Mouse (Mus musculus) left cerebral cortex, postnatal 14 days (tissue): ENCODE measurements around the gene Dnaic1. TPM values are rescaled to one million over a fixed set of nuclear protein-coding genes. Genes with fewer than 3 reads are reported as not detected.

Experiments used
- DNase-seq, 2 experiments: peaks; one replicate each; pipeline ENCODE4 v3.0.0; 2021 to 2022; ENCODE audit warnings: low spot score in 2 of 2, mixed read lengths in 1 of 2
- intact Hi-C: fragments of 180-260 bp; cut with DNase I; formaldehyde crosslinking; loops from one replicate; pipeline ENCODE4 v1.15.1; 2025
- total RNA-seq, 2 experiments: library from RNA; stranded (reverse); gene quantifications; 2 replicates each; pipeline ENCODE4 v1.2.3; 2021

Gene Dnaic1
- total RNA-seq, 2 experiments from 2014 or later = 5.6 to 8.6 TPM

GRCm38 (mm10) chr4:41654217-41654616 is 84.6 kb downstream of the Dnaic1 start:
- intact Hi-C loops = loop anchor here (5.0 kb wide), 2 partner anchors 42 to 102 kb away; no protein-coding TSS in a partner anchor
- peak in 1 of 2 experiments; percentile 45 for DNase-seq

- intact Hi-C loops = no loop called here
- no peak for DNase-seq
Observed at GRCm38 (mm10) chr4:41655525-41655924, 86.0 kb downstream of the Dnaic1 start.

GRCm38 (mm10) chr4:41658566-41659384 is 89.2 kb downstream of the Dnaic1 start:
- intact Hi-C loops = no loop called here
- DNase-seq = no peak

GRCm38 (mm10) chr4:41659556-41659955 is 90.0 kb downstream of the Dnaic1 start:
- intact Hi-C loops = no loop called here
- no peak for DNase-seq

- no peak for DNase-seq
- intact Hi-C loops = no loop called here
Observed at GRCm38 (mm10) chr4:41660851-41661430, 91.4 kb downstream of the Dnaic1 start.

- DNase-seq = no peak
- intact Hi-C loops = no loop called here
Observed at GRCm38 (mm10) chr4:41662723-41663122, 93.1 kb downstream of the Dnaic1 start.

- intact Hi-C loops = no loop called here
- DNase-seq = no peak
Observed at GRCm38 (mm10) chr4:41663614-41664013, 94.0 kb downstream of the Dnaic1 start.

GRCm38 (mm10) chr4:41664533-41664932 is 95.0 kb downstream of the Dnaic1 start:
- DNase-seq = no peak
- intact Hi-C loops = no loop called here

GRCm38 (mm10) chr4:41665009-41665675 is 95.6 kb downstream of the Dnaic1 start:
- intact Hi-C loops = no loop called here

GRCm38 (mm10) chr4:41666646-41667045 is 97.1 kb downstream of the Dnaic1 start:
- intact Hi-C loops = no loop called here
- no peak for DNase-seq

More at GRCm38 (mm10) chr4:41665009-41665675, 95.6 kb downstream of the Dnaic1 start:
- DNase-seq = no peak

GRCm38 (mm10) chr4:41670836-41671235 is 101.3 kb downstream of the Dnaic1 start:
- intact Hi-C loops = no loop called here
- no peak for DNase-seq

GRCm38 (mm10) chr4:41671500-41671899 is 101.9 kb downstream of the Dnaic1 start:
- DNase-seq = no peak
- intact Hi-C loops = no loop called here

- DNase-seq = no peak
- intact Hi-C loops = no loop called here
Observed at GRCm38 (mm10) chr4:41671963-41672480, 102.4 kb downstream of the Dnaic1 start.

- intact Hi-C loops = no loop called here
- no peak for DNase-seq
Observed at GRCm38 (mm10) chr4:41672522-41672963, 103.0 kb downstream of the Dnaic1 start.

- no peak for DNase-seq
- intact Hi-C loops = no loop called here
Observed at GRCm38 (mm10) chr4:41673186-41673585, 103.6 kb downstream of the Dnaic1 start.

GRCm38 (mm10) chr4:41676248-41677005 is 106.9 kb downstream of the Dnaic1 start:
- intact Hi-C loops = no loop called here
- no peak for DNase-seq

GRCm38 (mm10) chr4:41677006-41677629 is 107.5 kb downstream of the Dnaic1 start:
- intact Hi-C loops = no loop called here
- DNase-seq = no peak

- no peak for DNase-seq
- intact Hi-C loops = no loop called here
Observed at GRCm38 (mm10) chr4:41678863-41679262, 109.3 kb downstream of the Dnaic1 start.

GRCm38 (mm10) chr4:41679291-41679690 is 109.7 kb downstream of the Dnaic1 start:
- intact Hi-C loops = no loop called here
- DNase-seq = no peak
